Mouse (Mus musculus) spleen, adult 2 months (tissue): ENCODE measurements around the gene Fam161b.

Experiments used
- CTCF ChIP-seq: fragments of 200-500 bp; IDR thresholded peaks from 2 replicates; pipeline ENCODE4 v1.5.1; 2011; ENCODE audit warnings: mild to moderate bottlenecking, inconsistent platforms; ENCODE audit not compliant: insufficient read depth, insufficient read length, insufficient replicate concordance; ENCODE audit errors: extremely low read depth
- POLR2A ChIP-seq: fragments of 200-500 bp; IDR thresholded peaks from 2 replicates; pipeline ENCODE4 v1.6.1; 2011; ENCODE audit warnings: low read depth, low read length, inconsistent platforms

DNA sequence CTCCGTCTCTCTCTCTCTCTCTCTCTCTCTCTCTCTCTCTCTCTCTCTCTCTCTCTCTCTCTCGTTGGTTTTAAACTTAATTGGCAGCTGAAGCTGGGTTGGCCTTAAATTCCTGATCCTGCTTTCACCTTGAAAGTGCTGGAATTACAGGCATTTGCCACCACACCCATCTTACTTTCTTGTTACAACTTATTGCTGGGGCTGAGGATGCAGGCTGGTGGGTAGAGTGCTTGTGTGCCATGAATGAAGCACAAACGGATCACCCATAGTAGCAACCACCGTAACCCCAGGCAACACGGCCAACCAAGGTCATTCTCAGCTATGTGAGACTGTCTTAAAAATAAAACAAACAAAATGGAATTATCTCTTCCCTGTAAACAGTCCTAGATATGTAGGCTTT, 50.3 kb downstream of the Fam161b start:
- no peak for TF ChIP-seq CTCF
- TF ChIP-seq POLR2A, result no peak
